Mouse (Mus musculus): ENCODE measurements around the gene Fgf9. TPM values are rescaled to one million over a fixed set of nuclear protein-coding genes. Genes with fewer than 3 reads are reported as not detected.

Gene Fgf9
- total and polyA plus RNA-seq, 3 experiments = 2.3 to 19.9 (median 17.0) TPM

Other genes with a start within 250 kb of the Fgf9 start
- gene Ska3, start 244.4 kb upstream of the Fgf9 start, total RNA-seq (2021) = under 1 TPM; 0.28 to 0.72 TPM
- gene Ska3, start 244.4 kb upstream of the Fgf9 start, polyA plus RNA-seq (2012; rRNA removed) = 0.06 and 0.39 TPM in 2 replicates
- gene Mrpl57, start 244.3 kb upstream of the Fgf9 start, total RNA-seq (2021) = 100 to 1,000 TPM; 118 to 127 TPM
- gene Mrpl57, start 244.3 kb upstream of the Fgf9 start, polyA plus RNA-seq (2012; rRNA removed) = 58.8 and 68.4 TPM in 2 replicates
- gene Zdhhc20, start 180.3 kb upstream of the Fgf9 start, total RNA-seq (2021) = 10 to 100 TPM; 36.5 to 40.5 TPM
- gene Zdhhc20, start 180.3 kb upstream of the Fgf9 start, polyA plus RNA-seq (2012; rRNA removed) = 3.8 and 5.1 TPM in 2 replicates
- gene Micu2, start 71.3 kb upstream of the Fgf9 start, total RNA-seq (2021) = 10 to 100 TPM; 49.0 to 59.8 TPM
- gene Micu2, start 71.3 kb upstream of the Fgf9 start, polyA plus RNA-seq (2012; rRNA removed) = 11.4 and 17.9 TPM in 2 replicates

Data from adrenal gland, adult 2 months (tissue).